Mouse (Mus musculus) CH12.LX (cell line): ENCODE data around the gene Rhbdf2. TPM values are rescaled to one million over a fixed set of nuclear protein-coding genes. Genes with fewer than 3 reads are reported as not detected.

ENCODE experiments used
- DNase-seq: peaks from one replicate; pipeline ENCODE4 v3.0.0-alpha.2; 2013; ENCODE audit errors: extremely low read depth
- H3K27ac ChIP-seq: 2 replicates; pipeline ENCODE4 v1.5.1; 2012; ENCODE audit warnings: low read depth, mild to moderate bottlenecking, control low read depth, moderate library complexity; ENCODE audit not compliant: insufficient read depth
- H3K27me3 ChIP-seq: replicated peaks from 2 replicates; pipeline ENCODE3; 2012; ENCODE audit warnings: inconsistent platforms
- H3K36me3 ChIP-seq, 2 experiments: replicated peaks in 1 of 2; 2 replicates each; pipeline versions ENCODE3 to v1.6.1; 2012; ENCODE audit warnings: inconsistent platforms in 1 of 2, low read length in 1 of 2, mild to moderate bottlenecking in 1 of 2, mixed read lengths in 1 of 2, moderate library complexity in 1 of 2; ENCODE audit not compliant: control insufficient read depth in 1 of 2, insufficient read depth in 1 of 2
- H3K4me1 ChIP-seq, 2 experiments: 2 replicates each; pipeline ENCODE4 v1.6.1; 2012; ENCODE audit warnings: inconsistent platforms in 1 of 2, moderate library complexity in 1 of 2; ENCODE audit not compliant: insufficient read depth in 2 of 2, control insufficient read depth in 1 of 2
- H3K4me2 ChIP-seq: 2 replicates; pipeline ENCODE4 v1.6.1; 2012; ENCODE audit warnings: low read depth, mild to moderate bottlenecking, control low read depth; ENCODE audit not compliant: poor library complexity, insufficient read depth, severe bottlenecking
- H3K4me3 ChIP-seq, 3 experiments: fragments of 150-350 bp in 1 of 3; sonication (generic) in 1 of 3; replicated peaks in 1 of 3; 2 replicates each; pipeline versions ENCODE3 to v1.5.1; 2011 to 2012; ENCODE audit warnings: low read depth in 2 of 3, low read length in 2 of 3, mild to moderate bottlenecking in 2 of 3, moderate library complexity in 2 of 3, control low read depth in 1 of 3, improper control_type of control experiment in 1 of 3, inconsistent platforms in 1 of 3, mixed read lengths in 1 of 3; ENCODE audit not compliant: poor library complexity in 1 of 3
- H3K79me2 ChIP-seq: replicated peaks from 2 replicates; pipeline ENCODE4 v1.6.1; 2012; ENCODE audit warnings: mild to moderate bottlenecking, moderate library complexity; ENCODE audit not compliant: control insufficient read depth, poor library complexity, insufficient read depth, severe bottlenecking; ENCODE audit errors: extremely low read depth
- H3K9ac ChIP-seq: 2 replicates; pipeline ENCODE4 v1.6.1; 2012; ENCODE audit warnings: low read depth, mild to moderate bottlenecking, control low read depth, moderate library complexity; ENCODE audit not compliant: insufficient read depth
- H3K9me3 ChIP-seq: replicated peaks from 2 replicates; pipeline ENCODE3; 2012; ENCODE audit warnings: low read length, inconsistent platforms, mixed read lengths
- BHLHE40 ChIP-seq: IDR thresholded peaks from 2 replicates; pipeline ENCODE4 v1.6.1; 2011; ENCODE audit warnings: mild to moderate bottlenecking, low read depth, low read length, improper control_type of control experiment
- E2F4 ChIP-seq: IDR thresholded peaks from 2 replicates; pipeline ENCODE4 v1.6.1; 2011; ENCODE audit warnings: low read depth, low read length, improper control_type of control experiment; ENCODE audit not compliant: insufficient replicate concordance
- ELF1 ChIP-seq: IDR thresholded peaks from 2 replicates; pipeline ENCODE4 v1.6.1; 2014; ENCODE audit warnings: low read depth, mild to moderate bottlenecking, inconsistent platforms, low read length, improper control_type of control experiment
- EP300 ChIP-seq: IDR thresholded peaks from 2 replicates; pipeline ENCODE4 v1.6.1; 2011; ENCODE audit warnings: low read length, improper control_type of control experiment
- ETS1 ChIP-seq: conservative IDR thresholded peaks from 2 replicates; pipeline ENCODE4 v1.6.1; 2012; ENCODE audit warnings: low read depth, mild to moderate bottlenecking, inconsistent platforms, low read length, improper control_type of control experiment, moderate library complexity
- GABPA ChIP-seq: IDR thresholded peaks from 2 replicates; pipeline ENCODE4 v1.6.1; 2012; ENCODE audit warnings: low read depth, low read length, improper control_type of control experiment, inconsistent platforms; ENCODE audit not compliant: insufficient replicate concordance
- HCFC1 ChIP-seq: IDR thresholded peaks from 2 replicates; pipeline ENCODE4 v1.6.1; 2012; ENCODE audit warnings: low read depth, mild to moderate bottlenecking, inconsistent platforms, low read length, improper control_type of control experiment
- JUN ChIP-seq: IDR thresholded peaks from 2 replicates; pipeline ENCODE4 v1.6.1; 2011; ENCODE audit warnings: low read depth, mild to moderate bottlenecking, low read length, improper control_type of control experiment, moderate library complexity; ENCODE audit not compliant: insufficient read depth
- JUND ChIP-seq: conservative IDR thresholded peaks from 2 replicates; pipeline ENCODE4 v1.6.1; 2011; ENCODE audit warnings: low read depth, low read length, improper control_type of control experiment
- MAFK ChIP-seq: IDR thresholded peaks from 2 replicates; pipeline ENCODE4 v1.6.1; 2011; ENCODE audit warnings: low read length, improper control_type of control experiment; ENCODE audit not compliant: insufficient replicate concordance
- MEF2A ChIP-seq: IDR thresholded peaks from 2 replicates; pipeline ENCODE4 v1.6.1; 2014; ENCODE audit warnings: low read depth, mild to moderate bottlenecking, inconsistent platforms, low read length, improper control_type of control experiment, borderline replicate concordance
- MYC ChIP-seq: IDR thresholded peaks from 2 replicates; pipeline ENCODE4 v1.6.1; 2011; ENCODE audit warnings: low read depth, mild to moderate bottlenecking, improper control_type of control experiment, low read length
- PAX5 ChIP-seq: IDR thresholded peaks from 2 replicates; pipeline ENCODE4 v1.6.1; 2012; ENCODE audit warnings: low read length, inconsistent platforms, mixed read lengths
- RAD21 ChIP-seq: IDR thresholded peaks from 2 replicates; pipeline ENCODE4 v1.6.1; 2011; ENCODE audit warnings: low read depth, mild to moderate bottlenecking, low read length, improper control_type of control experiment, moderate library complexity
- SIN3A ChIP-seq: IDR thresholded peaks from 2 replicates; pipeline ENCODE4 v1.6.1; 2012; ENCODE audit warnings: low read length, improper control_type of control experiment, inconsistent platforms
- TBP ChIP-seq: conservative IDR thresholded peaks from 2 replicates; pipeline ENCODE4 v1.6.1; 2011; ENCODE audit warnings: low read depth, low read length, improper control_type of control experiment
- TCF12 ChIP-seq: IDR thresholded peaks from 2 replicates; pipeline ENCODE4 v1.6.1; 2014; ENCODE audit warnings: low read depth, mild to moderate bottlenecking, inconsistent platforms, low read length, improper control_type of control experiment
- UBTF ChIP-seq: IDR thresholded peaks from 2 replicates; pipeline ENCODE4 v1.6.1; 2012; ENCODE audit warnings: low read depth, mild to moderate bottlenecking, inconsistent platforms, low read length, improper control_type of control experiment, moderate library complexity
- USF2 ChIP-seq: conservative IDR thresholded peaks from 2 replicates; pipeline ENCODE4 v1.6.1; 2011; ENCODE audit warnings: low read depth, low read length, improper control_type of control experiment
- ZC3H11A ChIP-seq: IDR thresholded peaks from 2 replicates; pipeline ENCODE4 v1.6.1; 2012; ENCODE audit warnings: low read depth, mild to moderate bottlenecking, inconsistent platforms, low read length, improper control_type of control experiment
- ZKSCAN1 ChIP-seq: IDR thresholded peaks from 2 replicates; pipeline ENCODE4 v1.6.1; 2012; ENCODE audit warnings: low read depth, inconsistent platforms, low read length, improper control_type of control experiment, borderline replicate concordance
- ZMIZ1 ChIP-seq: IDR thresholded peaks from 2 replicates; pipeline ENCODE4 v1.6.1; 2012; ENCODE audit warnings: low read depth, mild to moderate bottlenecking, inconsistent platforms, low read length, improper control_type of control experiment
- ZNF384 ChIP-seq: IDR thresholded peaks from 2 replicates; pipeline ENCODE4 v1.6.1; 2012; ENCODE audit warnings: low read depth, low read length, improper control_type of control experiment, inconsistent platforms
- dilution Hi-C: fragments of 300-500 bp; cut with MboI; formaldehyde crosslinking; loops from 2 replicates; pipeline ENCODE4 v1.14.3; 2020; ENCODE audit warnings: low sequenced_read_pairs; ENCODE audit not compliant: extremely low pct_unique_long_range_greater_than_20kb, extremely low pct_ligation_motif_present
- in situ Hi-C: fragments of 300-500 bp; cut with MboI; formaldehyde crosslinking; loops from 3 replicates; pipeline ENCODE4 v1.14.3; 2019; ENCODE audit warnings: low sequenced_read_pairs, low pct_ligation_motif_present, low pct_unique_long_range_greater_than_20kb, mixed read lengths
- polyA plus RNA-seq: library from polyadenylated mRNA; unstranded; fragments of >175 nt; gene quantifications from 2 replicates; pipeline ENCODE4 v1.2.1, GENCODE M21; 2012; ENCODE audit warnings: low read depth; ENCODE audit not compliant: insufficient read length
- total RNA-seq, 2 experiments: library from RNA; depleted of rRNA; stranded (reverse); fragments of 300-350 nt in 1 of 2; fragments of >200 nt in 1 of 2; gene quantifications; 2 replicates each; pipeline ENCODE4 v1.2.3; 2012 to 2014

Gene Rhbdf2
- total and polyA plus RNA-seq, 3 experiments, result 3.1 to 14.7 (median 12.1) TPM

DNA sequence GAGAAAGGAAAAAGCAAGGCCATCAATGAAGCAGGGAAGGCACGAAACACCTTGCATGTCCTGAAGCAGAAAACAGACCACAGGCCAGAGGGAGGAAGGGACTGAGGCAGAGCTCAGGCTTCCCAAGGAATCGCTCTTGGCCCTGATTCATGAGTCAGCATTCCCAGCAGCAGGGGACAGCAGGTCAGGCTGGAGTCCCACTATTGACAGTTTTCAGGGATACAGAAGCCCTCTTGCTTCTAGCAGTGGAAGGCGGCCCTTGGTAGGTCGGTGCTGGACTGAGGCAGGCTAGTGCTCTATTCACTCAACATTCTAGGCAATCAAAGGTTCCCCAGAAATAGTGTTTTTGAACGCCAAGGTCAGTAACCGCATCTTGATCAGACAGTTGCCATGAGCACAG is 52.3 kb downstream of the Rhbdf2 start:
- H3K4me3 ChIP-seq, result no peak overlapping the region
- H3K9ac ChIP-seq, result no peak overlapping the region

DNA sequence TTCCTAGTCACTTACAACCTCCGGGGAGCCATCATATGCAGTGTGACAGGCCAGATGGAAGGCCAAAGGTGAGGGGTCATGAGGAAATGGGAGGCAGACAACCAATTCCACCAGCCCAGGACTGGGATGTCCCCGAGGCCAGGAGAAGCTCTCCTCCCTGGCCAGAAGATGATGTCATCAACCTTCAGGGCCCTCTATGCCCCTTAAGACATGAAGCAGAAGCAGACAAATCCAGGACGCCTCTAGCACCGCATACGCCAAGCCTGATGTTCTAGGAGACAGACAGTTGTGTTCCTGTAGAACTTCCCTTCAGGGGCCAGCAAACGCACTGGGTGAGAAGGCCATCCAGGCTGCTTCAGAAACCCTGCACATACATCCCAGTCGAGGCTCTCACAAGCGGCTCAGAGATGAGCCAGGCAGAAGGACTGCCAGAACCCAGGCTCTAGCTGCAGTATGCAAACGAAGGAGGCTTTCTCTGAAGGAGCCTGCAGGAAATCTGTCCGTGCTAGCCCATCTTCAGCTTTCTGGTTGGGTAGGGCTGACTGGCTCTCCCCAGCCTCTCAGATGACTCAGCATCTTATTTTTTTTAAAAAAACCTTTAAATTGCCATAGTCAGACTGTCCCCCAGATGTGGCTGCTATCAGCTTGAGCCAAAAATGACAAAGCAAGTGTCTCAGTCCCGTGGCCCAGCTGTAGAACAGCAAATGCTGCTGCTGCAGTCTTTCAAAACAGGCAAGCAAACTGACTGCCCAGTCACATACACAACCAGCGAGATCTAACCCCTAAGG is 53.9 kb downstream of the Rhbdf2 start:
- DNase-seq, result peak; percentile 85
- Histone ChIP-seq H3K27me3 (no peaks in the 10 kb centered on the region), H3K9ac (peak overlapping the region; percentile 25), H3K4me2 (peak overlapping the region; percentile 64), H3K27ac (peak overlapping the region; percentile 65), H3K36me3 (peaks cover 0 to 38% of the 10 kb centered on the region in 2 experiments), H3K4me3 (peak overlapping the region in 1 of 3 experiments; percentile 7), H3K4me1 (peaks cover 22 to 87% of the 10 kb centered on the region in 2 experiments), H3K9me3 (no peaks in the 10 kb centered on the region), H3K79me2 (peaks cover 16% of the 10 kb centered on the region; the same call in 1 of the 2 replicates)
- in situ Hi-C loops (no loop called here), dilution Hi-C loops (no loop called here)
- TF ChIP-seq RAD21, result no peak
- TF ChIP-seq MAFK, result peak; percentile 96
- TF ChIP-seq ETS1, result peak; percentile 69
- no peak for TF ChIP-seq ZC3H11A
- TF ChIP-seq ZNF384, result peak; percentile 94
- no peak for TF ChIP-seq MYC
- peak; percentile 84 for TF ChIP-seq UBTF
- no peak for TF ChIP-seq ZMIZ1
- peak; percentile 21; the same call in 1 of the 2 replicates for TF ChIP-seq JUND
- no peak for TF ChIP-seq HCFC1
- TF ChIP-seq E2F4, result no peak
- TF ChIP-seq ZKSCAN1, result no peak
- no peak for TF ChIP-seq USF2
- peak; percentile 42; the same call in 1 of the 2 replicates for TF ChIP-seq SIN3A
- no peak for TF ChIP-seq GABPA
- peak; percentile 67 for TF ChIP-seq BHLHE40
- TF ChIP-seq EP300, result no peak; the same call in none of the 2 replicates

More for the DNA sequence above, 52.3 kb downstream of the Rhbdf2 start:
- Histone ChIP-seq H3K27ac (no peak overlapping the region), H3K36me3 (peaks cover 0 to 50% of the 10 kb centered on the region in 2 experiments), H3K9me3 (no peaks in the 10 kb centered on the region), H3K4me2 (no peak overlapping the region), H3K79me2 (peaks cover 24% of the 10 kb centered on the region; the same call in 1 of the 2 replicates), H3K4me1 (peaks cover 22 to 87% of the 10 kb centered on the region in 2 experiments), H3K27me3 (no peaks in the 10 kb centered on the region)
- dilution Hi-C loops (no loop called here), in situ Hi-C loops (no loop called here)
- TF ChIP-seq ZMIZ1 (no peak), MAFK (no peak), ELF1 (no peak), RAD21 (no peak), MEF2A (no peak), TCF12 (no peak), MYC (no peak), TBP (no peak), JUND (no peak), PAX5 (no peak), JUN (no peak), HCFC1 (no peak), USF2 (no peak), GABPA (no peak)
- no peak for DNase-seq
